ENCODE assay signal across 9 mouse cellular contexts in the genomic region with DNA sequence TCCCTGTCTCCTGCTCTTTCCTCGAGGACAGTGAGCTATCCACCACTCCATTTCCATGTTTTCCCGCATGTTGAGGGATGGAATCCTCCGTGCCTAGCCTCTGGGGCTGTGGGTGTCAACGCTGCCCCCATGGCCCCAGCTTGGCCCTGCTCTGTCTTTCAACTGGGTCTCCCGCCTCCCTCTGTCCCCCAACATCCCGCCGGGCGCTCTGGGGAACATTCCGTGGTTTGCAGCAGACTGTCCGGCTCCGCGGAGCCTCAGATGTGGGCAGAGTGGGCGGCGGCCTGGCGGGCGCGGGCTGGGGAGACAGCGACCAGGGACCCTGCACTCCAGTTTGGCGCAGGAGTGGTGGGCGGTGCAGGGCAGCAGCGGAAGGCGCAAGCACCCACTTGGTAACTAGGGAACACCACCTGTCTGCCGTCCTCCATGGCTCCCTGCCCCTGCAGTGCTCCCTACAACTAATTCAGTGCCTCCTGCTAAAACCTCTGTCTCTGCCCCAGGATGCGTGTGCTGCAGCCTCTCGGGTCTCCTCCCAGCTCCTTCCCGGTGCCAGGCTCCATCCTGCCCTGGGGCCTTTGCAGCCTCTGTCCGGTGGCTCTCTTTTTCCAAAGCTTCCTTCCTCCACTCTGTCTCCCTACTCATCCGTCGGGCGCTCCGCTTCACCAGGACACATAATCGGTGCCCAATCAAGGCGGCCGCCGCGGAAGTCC. TPM values are rescaled to one million over a fixed set of nuclear protein-coding genes. Genes with fewer than 3 reads are reported as not detected.
DNase-seq lines count a peak whose midpoint lies in the region; ATAC-seq and TF ChIP-seq lines count a peak whose summit lies in the region.
"Had no signal": no experiment of that assay in that cellular context is flagged by ENCODE, and none has a peak within 500 bp of the region (broad histone marks: within the 10 kb centered on the region; RNA-seq: fewer than 3 reads in every experiment).

No protein-coding gene starts in this region.

- no peak overlapping the region for H3K4me3 ChIP-seq in midbrain, embryonic 10.5 days
- H3K4me3 ChIP-seq in midbrain, embryonic 15.5 days = no peak overlapping the region
- H3K4me3 ChIP-seq in limb, embryonic 14.5 days (replicated peaks; ENCODE audit: low read length) = 0 out of 2 replicates have a peak overlapping the region, but pooled peaks have one; percentile 1
- H3K4me3 ChIP-seq: hindbrain, embryonic 12.5 days had no signal

- H3K27me3 ChIP-seq in midbrain, embryonic 10.5 days (ENCODE audit: low read depth, poor library complexity, severe bottlenecking) = peaks cover 75% of the 10 kb centered on the region
- peaks cover 77% of the 10 kb centered on the region for H3K27me3 ChIP-seq in midbrain, embryonic 15.5 days (replicated peaks)
- H3K27me3 ChIP-seq in limb, embryonic 14.5 days (ENCODE audit: control insufficient read depth, insufficient read depth, low read length) = peaks cover 65% of the 10 kb centered on the region

- no peak overlapping the region for H3K27ac ChIP-seq in midbrain, embryonic 10.5 days (replicated peaks)
- H3K27ac ChIP-seq in midbrain, embryonic 15.5 days = no peak overlapping the region
- no peak overlapping the region for H3K27ac ChIP-seq in limb, embryonic 14.5 days (replicated peaks; ENCODE audit: low read depth, low read length)
- H3K27ac ChIP-seq: hindbrain, embryonic 12.5 days had no signal

- TF ChIP-seq POLR2A in limb, embryonic 14.5 days (IDR thresholded peaks at IDR 0.05; ENCODE audit: borderline replicate concordance, extremely low read depth, insufficient read depth, insufficient read length) = no peak

- H3K4me1 ChIP-seq in midbrain, embryonic 10.5 days = peaks cover 7% of the 10 kb centered on the region; the same call in 1 of the 2 replicates
- H3K4me1 ChIP-seq in midbrain, embryonic 15.5 days = no peaks in the 10 kb centered on the region
- H3K4me1 ChIP-seq in limb, embryonic 14.5 days (ENCODE audit: control insufficient read depth, insufficient read depth, low read length) = no peaks in the 10 kb centered on the region

- no peaks in the 10 kb centered on the region for H3K9me3 ChIP-seq in midbrain, embryonic 10.5 days (replicated peaks)
- H3K9me3 ChIP-seq in midbrain, embryonic 15.5 days = no peaks in the 10 kb centered on the region
- H3K9me3 ChIP-seq in limb, embryonic 14.5 days (ENCODE audit: control insufficient read depth, low read length) = no peaks in the 10 kb centered on the region
- H3K9me3 ChIP-seq: hindbrain, embryonic 12.5 days had no signal

- ATAC-seq in midbrain, embryonic 15.5 days (replicated peaks) = no peak
- 0 out of 2 replicates have a peak, but pooled peaks have one; percentile 17 for ATAC-seq in limb, embryonic 14.5 days (ENCODE audit: low FRiP score, low read depth)

- 11% methylated on average over 36 of the region's 36 CpGs for WGBS in midbrain, embryonic 10.5 days
- 10% methylated on average over 36 of the region's 36 CpGs for WGBS in midbrain, embryonic 15.5 days
- WGBS in limb, embryonic 14.5 days = 8% methylated on average over 31 of the region's 36 CpGs

- no peak overlapping the region for H3K9ac ChIP-seq in midbrain, embryonic 15.5 days
- H3K9ac ChIP-seq in limb, embryonic 14.5 days (ENCODE audit: low read depth, low read length, severe bottlenecking) = 0 out of 2 replicates have a peak overlapping the region, but pooled peaks have one; percentile 16

- H3K4me2 ChIP-seq in midbrain, embryonic 15.5 days = no peak overlapping the region
- peak overlapping the region; percentile 10; the same call in 1 of the 2 replicates for H3K4me2 ChIP-seq in limb, embryonic 14.5 days (replicated peaks; ENCODE audit: low read depth, low read length, severe bottlenecking)
- H3K4me2 ChIP-seq: hindbrain, embryonic 12.5 days had no signal

- peak; percentile 7 for DNase-seq in heart, postnatal 4 days
- DNase-seq in heart, postnatal 36 days = no peak
- peak; percentile 19 for DNase-seq in midbrain, embryonic 10.5 days (ENCODE audit: low spot score)
- peak; percentile 66 for DNase-seq in NIH3T3 (ENCODE audit: low read depth)
- DNase-seq in limb, embryonic 14.5 days (ENCODE audit: low spot score) = no peak
- no peak for DNase-seq in cerebellum, adult 11-12 months
- no peak for DNase-seq in kidney, adult 11 months

- no peaks in the 10 kb centered on the region for H3K36me3 ChIP-seq in midbrain, embryonic 10.5 days
- no peaks in the 10 kb centered on the region for H3K36me3 ChIP-seq in midbrain, embryonic 15.5 days (replicated peaks)
- H3K36me3 ChIP-seq in limb, embryonic 14.5 days (ENCODE audit: control insufficient read depth, insufficient read depth, low read length) = no peaks in the 10 kb centered on the region
- H3K36me3 ChIP-seq: hindbrain, embryonic 12.5 days had no signal

- intact Hi-C loops in heart, postnatal 36 days (cut with DNase I) = no loop called here

RNA-seq across cellular contexts. Expression of a gene that starts 3.0 kb away (rescaled TPM):
- total RNA-seq in heart, postnatal 4 days (2021) = 100 to 1,000 TPM; 125 to 130 TPM
- 100 to 1,000 TPM; 115 to 133 TPM for total RNA-seq in heart, postnatal 36 days (2021)
- 8.7 and 11.7 TPM in 2 replicates for polyA plus RNA-seq in midbrain, embryonic 10.5 days (2016; fragmentation: Nextera tagmentation; extraction: Ambion mirVana)
- polyA plus RNA-seq in midbrain, embryonic 15.5 days (2015; fragmentation: Nextera tagmentation; extraction: Ambion mirVana) = 18.1 and 22.8 TPM in 2 replicates
- polyA plus RNA-seq in limb, embryonic 14.5 days (2012; rRNA removed) = 38.1 and 56.4 TPM in 2 replicates
- 97.3 and 98.9 TPM in 2 replicates for polyA plus RNA-seq in limb, embryonic 14.5 days (2014; fragmentation: Nextera tagmentation; extraction: Ambion mirVana)

RNA-seq across cellular contexts. Expression of a gene that starts 30.1 kb away (rescaled TPM):
- under 1 TPM; 0.09 to 0.33 TPM for total RNA-seq in heart, postnatal 4 days (2021)
- under 1 TPM in 1 of 2 experiments, not detected in 1; 0.24 TPM for total RNA-seq in heart, postnatal 36 days (2021)
- 5.0 and 10.8 TPM in 2 replicates for polyA plus RNA-seq in midbrain, embryonic 10.5 days (2016; fragmentation: Nextera tagmentation; extraction: Ambion mirVana)
- polyA plus RNA-seq in midbrain, embryonic 15.5 days (2015; fragmentation: Nextera tagmentation; extraction: Ambion mirVana) = 106 and 109 TPM in 2 replicates
- 5.9 and 7.9 TPM in 2 replicates for polyA plus RNA-seq in limb, embryonic 14.5 days (2012; rRNA removed)
- 0.85 and 1.6 TPM in 2 replicates for polyA plus RNA-seq in limb, embryonic 14.5 days (2014; fragmentation: Nextera tagmentation; extraction: Ambion mirVana)

RNA-seq across cellular contexts. Expression of a gene that starts 43.8 kb away (rescaled TPM):
- 10 to 100 TPM; 57.1 to 62.3 TPM for total RNA-seq in heart, postnatal 4 days (2021)
- 10 to 100 TPM; 61.9 to 63.9 TPM for total RNA-seq in heart, postnatal 36 days (2021)
- 84.5 and 87.5 TPM in 2 replicates for polyA plus RNA-seq in midbrain, embryonic 10.5 days (2016; fragmentation: Nextera tagmentation; extraction: Ambion mirVana)
- polyA plus RNA-seq in midbrain, embryonic 15.5 days (2015; fragmentation: Nextera tagmentation; extraction: Ambion mirVana) = 69.7 and 73.8 TPM in 2 replicates
- 218 and 324 TPM in 2 replicates for polyA plus RNA-seq in limb, embryonic 14.5 days (2012; rRNA removed)
- 76.4 and 89.7 TPM in 2 replicates for polyA plus RNA-seq in limb, embryonic 14.5 days (2014; fragmentation: Nextera tagmentation; extraction: Ambion mirVana)

RNA-seq across cellular contexts. Expression of a gene that starts 47.5 kb away (rescaled TPM):
- total RNA-seq in heart, postnatal 4 days (2021) = under 1 TPM; 0.50 to 0.57 TPM
- 1 to 10 TPM in 1 of 2 experiments, under 1 TPM in 1; 0.61 to 1.3 TPM for total RNA-seq in heart, postnatal 36 days (2021)
- polyA plus RNA-seq in midbrain, embryonic 10.5 days (2016; fragmentation: Nextera tagmentation; extraction: Ambion mirVana) = 0.37 and 0.89 TPM in 2 replicates
- polyA plus RNA-seq in midbrain, embryonic 15.5 days (2015; fragmentation: Nextera tagmentation; extraction: Ambion mirVana) = 0.71 and 1.2 TPM in 2 replicates
- 0.50 and 0.79 TPM in 2 replicates for polyA plus RNA-seq in limb, embryonic 14.5 days (2012; rRNA removed)
- polyA plus RNA-seq in limb, embryonic 14.5 days (2014; fragmentation: Nextera tagmentation; extraction: Ambion mirVana) = 0.23 and 0.66 TPM in 2 replicates

RNA-seq across cellular contexts. Expression of a gene that starts 59.5 kb away (rescaled TPM):
- 1 to 10 TPM; 1.9 to 2.4 TPM for total RNA-seq in heart, postnatal 4 days (2021)
- 1 to 10 TPM; 2.2 to 2.4 TPM for total RNA-seq in heart, postnatal 36 days (2021)
- 1.7 and 2.3 TPM in 2 replicates for polyA plus RNA-seq in midbrain, embryonic 10.5 days (2016; fragmentation: Nextera tagmentation; extraction: Ambion mirVana)
- 1.4 and 1.6 TPM in 2 replicates for polyA plus RNA-seq in midbrain, embryonic 15.5 days (2015; fragmentation: Nextera tagmentation; extraction: Ambion mirVana)
- 7.5 and 7.8 TPM in 2 replicates for polyA plus RNA-seq in limb, embryonic 14.5 days (2012; rRNA removed)
- 4.3 and 4.6 TPM in 2 replicates for polyA plus RNA-seq in limb, embryonic 14.5 days (2014; fragmentation: Nextera tagmentation; extraction: Ambion mirVana)

Comparison
In these comparisons a context has a peak if more than half of its experiments do, and no peak if none do; other contexts are left out.
1. DNase-seq: peak in heart, postnatal 4 days (single experiment), midbrain, embryonic 10.5 days (single experiment) and NIH3T3 (single experiment); none in heart, postnatal 36 days (0 of 2), limb, embryonic 14.5 days (single experiment), cerebellum, adult 11-12 months (single experiment) and kidney, adult 11 months (single experiment).